Mouse (Mus musculus): ENCODE measurements around the gene Dmap1.

- TF ChIP-seq CTCF (IDR thresholded peaks at IDR 0.05) (no peak), EP300 (IDR thresholded peaks at IDR 0.05) (no peak)
These were observed 34.9 kb downstream of the Dmap1 start for GRCm38 (mm10) chr4:117646926-117647755.
